Mouse (Mus musculus): ENCODE data around the gene Macrod2. TPM values are rescaled to one million over a fixed set of nuclear protein-coding genes. Genes with fewer than 3 reads are reported as not detected.

The Macrod2 gene
- total and polyA plus RNA-seq, 2 experiments from 2014 or later = 37.3 to 67.2 TPM

GRCm38 (mm10) chr2:141913894-141914293 is 1518.8 kb downstream of the Macrod2 start:
- WGBS = 48% methylated on average over 6 of the region's 6 CpGs
- Histone ChIP-seq H3K36me3 (ENCODE audit: insufficient read depth, low read length) (no peaks in the 10 kb centered on the region), H3K9ac (replicated peaks; ENCODE audit: low read length, poor library complexity, severe bottlenecking) (no peak overlapping the region), H3K9me3 (ENCODE audit: low read length) (no peaks in the 10 kb centered on the region), H3K27ac (ENCODE audit: low read depth, low read length) (no peak overlapping the region), H3K27me3 (ENCODE audit: insufficient read depth, low read length) (no peaks in the 10 kb centered on the region), H3K4me1 (ENCODE audit: insufficient read depth, low read length) (no peaks in the 10 kb centered on the region), H3K4me2 (ENCODE audit: low read depth, low read length, poor library complexity, severe bottlenecking) (no peak overlapping the region), H3K4me3 (ENCODE audit: low read depth, low read length) (no peak overlapping the region)
- TF ChIP-seq CTCF (IDR thresholded peaks at IDR 0.05) = no peak
- no peak for ATAC-seq (ENCODE audit: low FRiP score)
- DNase-seq (ENCODE audit: low spot score) = peak; percentile 2

GRCm38 (mm10) chr2:141920377-141920992 is 1525.4 kb downstream of the Macrod2 start:
- no peak for TF ChIP-seq CTCF (IDR thresholded peaks at IDR 0.05)
- H3K27ac ChIP-seq (ENCODE audit: low read depth, low read length) = no peak overlapping the region
- H3K27me3 ChIP-seq (ENCODE audit: insufficient read depth, low read length) = no peaks in the 10 kb centered on the region
- DNase-seq (ENCODE audit: low spot score) (no peak), ATAC-seq (ENCODE audit: low FRiP score) (no peak)
- H3K36me3 ChIP-seq (ENCODE audit: insufficient read depth, low read length) = no peaks in the 10 kb centered on the region
- H3K4me3 ChIP-seq (ENCODE audit: low read depth, low read length) = no peak overlapping the region
- H3K9ac ChIP-seq (replicated peaks; ENCODE audit: low read length, poor library complexity, severe bottlenecking) = no peak overlapping the region
- H3K9me3 ChIP-seq (ENCODE audit: low read length) = no peaks in the 10 kb centered on the region
- 82% methylated on average over 2 of the region's 2 CpGs for WGBS
- no peak overlapping the region for H3K4me2 ChIP-seq (ENCODE audit: low read depth, low read length, poor library complexity, severe bottlenecking)
- H3K4me1 ChIP-seq (ENCODE audit: insufficient read depth, low read length) = no peaks in the 10 kb centered on the region

GRCm38 (mm10) chr2:141935130-141935529 is 1540.0 kb downstream of the Macrod2 start:
- WGBS = 81% methylated on average over 2 of the region's 2 CpGs
- TF ChIP-seq CTCF (IDR thresholded peaks at IDR 0.05) = no peak
- no peaks in the 10 kb centered on the region for H3K36me3 ChIP-seq (ENCODE audit: insufficient read depth, low read length)
- no peak overlapping the region for H3K4me2 ChIP-seq (ENCODE audit: low read depth, low read length, poor library complexity, severe bottlenecking)
- DNase-seq (ENCODE audit: low spot score) (no peak), ATAC-seq (ENCODE audit: low FRiP score) (no peak)
- H3K4me3 ChIP-seq (ENCODE audit: low read depth, low read length) = no peak overlapping the region
- H3K9ac ChIP-seq (replicated peaks; ENCODE audit: low read length, poor library complexity, severe bottlenecking) = no peak overlapping the region
- no peaks in the 10 kb centered on the region for H3K4me1 ChIP-seq (ENCODE audit: insufficient read depth, low read length)
- no peak overlapping the region for H3K27ac ChIP-seq (ENCODE audit: low read depth, low read length)
- H3K9me3 ChIP-seq (ENCODE audit: low read length) = no peaks in the 10 kb centered on the region
- H3K27me3 ChIP-seq (ENCODE audit: insufficient read depth, low read length) = no peaks in the 10 kb centered on the region

GRCm38 (mm10) chr2:141954795-141955194 is 1559.7 kb downstream of the Macrod2 start:
- Histone ChIP-seq H3K27ac (ENCODE audit: low read depth, low read length) (no peak overlapping the region), H3K9me3 (ENCODE audit: low read length) (no peaks in the 10 kb centered on the region), H3K36me3 (ENCODE audit: insufficient read depth, low read length) (no peaks in the 10 kb centered on the region), H3K4me2 (ENCODE audit: low read depth, low read length, poor library complexity, severe bottlenecking) (no peak overlapping the region), H3K4me3 (ENCODE audit: low read depth, low read length) (no peak overlapping the region), H3K9ac (replicated peaks; ENCODE audit: low read length, poor library complexity, severe bottlenecking) (no peak overlapping the region), H3K4me1 (ENCODE audit: insufficient read depth, low read length) (0 out of 2 replicates have a peak, but pooled peaks cover 3% of the 10 kb centered on the region), H3K27me3 (ENCODE audit: insufficient read depth, low read length) (no peaks in the 10 kb centered on the region)
- ATAC-seq (ENCODE audit: low FRiP score) (no peak), DNase-seq (ENCODE audit: low spot score) (no peak)
- TF ChIP-seq CTCF (IDR thresholded peaks at IDR 0.05) = no peak
- 42% methylated on average over 1 of the region's 1 CpGs for WGBS

GRCm38 (mm10) chr2:141955197-141955596 is 1560.1 kb downstream of the Macrod2 start:
- Histone ChIP-seq H3K27ac (ENCODE audit: low read depth, low read length) (no peak overlapping the region), H3K9me3 (ENCODE audit: low read length) (no peaks in the 10 kb centered on the region), H3K4me3 (ENCODE audit: low read depth, low read length) (no peak overlapping the region), H3K27me3 (ENCODE audit: insufficient read depth, low read length) (no peaks in the 10 kb centered on the region), H3K4me1 (ENCODE audit: insufficient read depth, low read length) (0 out of 2 replicates have a peak, but pooled peaks cover 3% of the 10 kb centered on the region), H3K4me2 (ENCODE audit: low read depth, low read length, poor library complexity, severe bottlenecking) (no peak overlapping the region), H3K36me3 (ENCODE audit: insufficient read depth, low read length) (no peaks in the 10 kb centered on the region), H3K9ac (replicated peaks; ENCODE audit: low read length, poor library complexity, severe bottlenecking) (no peak overlapping the region)
- DNase-seq (ENCODE audit: low spot score) (peak; percentile 39), ATAC-seq (ENCODE audit: low FRiP score) (no peak)
- 12% methylated on average over 3 of the region's 3 CpGs for WGBS
- TF ChIP-seq CTCF (IDR thresholded peaks at IDR 0.05) = no peak

- WGBS = 86% methylated on average over 1 of the region's 1 CpGs
- Histone ChIP-seq H3K27me3 (ENCODE audit: insufficient read depth, low read length) (no peaks in the 10 kb centered on the region), H3K9me3 (ENCODE audit: low read length) (no peaks in the 10 kb centered on the region), H3K4me3 (ENCODE audit: low read depth, low read length) (no peak overlapping the region), H3K27ac (ENCODE audit: low read depth, low read length) (no peak overlapping the region), H3K9ac (replicated peaks; ENCODE audit: low read length, poor library complexity, severe bottlenecking) (no peak overlapping the region), H3K4me1 (ENCODE audit: insufficient read depth, low read length) (no peaks in the 10 kb centered on the region), H3K4me2 (ENCODE audit: low read depth, low read length, poor library complexity, severe bottlenecking) (no peak overlapping the region), H3K36me3 (ENCODE audit: insufficient read depth, low read length) (no peaks in the 10 kb centered on the region)
- DNase-seq (ENCODE audit: low spot score) (no peak), ATAC-seq (ENCODE audit: low FRiP score) (no peak)
- no peak for TF ChIP-seq CTCF (IDR thresholded peaks at IDR 0.05)
Observed at GRCm38 (mm10) chr2:141962868-141963267, 1567.8 kb downstream of the Macrod2 start.

Measured in midbrain, postnatal 0 days (tissue).